Mouse (Mus musculus): Measurements from ENCODE around the gene Pola1. TPM values are rescaled to one million over a fixed set of nuclear protein-coding genes. Genes with fewer than 3 reads are reported as not detected.
A peak's percentile ranks its signal among the peaks of the same experiment; 100 is the strongest.

The Pola1 gene
- total RNA-seq (2021), result 1 to 10 TPM; 6.6 to 7.4 TPM

- intact Hi-C loops (cut with DNase I), result loop anchor here (5.0 kb wide), 2 partner anchors 45 to 255 kb away; no protein-coding TSS in a partner anchor
- DNase-seq (ENCODE audit: low spot score in 2 of 2), result peak; percentile 72 to 76
Measured at GRCm38 (mm10) chrX:93631657-93632449, at the start of gene Pola1. TSS of gene Pola1 (minus strand) at chrX:93632155.

DNA sequence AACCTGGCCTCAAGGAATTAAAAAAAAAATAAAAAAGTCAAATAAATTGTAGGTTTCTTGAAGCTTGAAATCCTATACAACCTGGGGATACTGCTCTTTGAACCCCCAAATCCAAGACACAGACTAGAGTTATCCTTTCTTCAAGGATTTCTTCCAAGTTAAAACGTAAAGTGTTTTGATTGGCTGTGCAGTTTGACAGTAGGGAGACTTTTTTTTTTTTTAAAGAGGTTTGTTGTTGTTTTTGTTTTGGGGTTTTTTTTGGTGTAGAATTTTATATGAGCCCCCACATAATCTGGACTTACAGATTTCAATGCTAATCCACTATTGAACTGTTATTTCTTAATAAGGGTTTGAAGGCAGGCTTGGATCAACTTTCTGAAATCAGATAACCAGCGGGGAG is 44.3 kb upstream of the Pola1 start:
- intact Hi-C loops (cut with DNase I), result loop anchor here (5.0 kb wide), 1 partner anchor 44 kb away; the partner anchor contains the start of gene Pola1
- DNase-seq (ENCODE audit: low spot score in 2 of 2), result no peak

DNA sequence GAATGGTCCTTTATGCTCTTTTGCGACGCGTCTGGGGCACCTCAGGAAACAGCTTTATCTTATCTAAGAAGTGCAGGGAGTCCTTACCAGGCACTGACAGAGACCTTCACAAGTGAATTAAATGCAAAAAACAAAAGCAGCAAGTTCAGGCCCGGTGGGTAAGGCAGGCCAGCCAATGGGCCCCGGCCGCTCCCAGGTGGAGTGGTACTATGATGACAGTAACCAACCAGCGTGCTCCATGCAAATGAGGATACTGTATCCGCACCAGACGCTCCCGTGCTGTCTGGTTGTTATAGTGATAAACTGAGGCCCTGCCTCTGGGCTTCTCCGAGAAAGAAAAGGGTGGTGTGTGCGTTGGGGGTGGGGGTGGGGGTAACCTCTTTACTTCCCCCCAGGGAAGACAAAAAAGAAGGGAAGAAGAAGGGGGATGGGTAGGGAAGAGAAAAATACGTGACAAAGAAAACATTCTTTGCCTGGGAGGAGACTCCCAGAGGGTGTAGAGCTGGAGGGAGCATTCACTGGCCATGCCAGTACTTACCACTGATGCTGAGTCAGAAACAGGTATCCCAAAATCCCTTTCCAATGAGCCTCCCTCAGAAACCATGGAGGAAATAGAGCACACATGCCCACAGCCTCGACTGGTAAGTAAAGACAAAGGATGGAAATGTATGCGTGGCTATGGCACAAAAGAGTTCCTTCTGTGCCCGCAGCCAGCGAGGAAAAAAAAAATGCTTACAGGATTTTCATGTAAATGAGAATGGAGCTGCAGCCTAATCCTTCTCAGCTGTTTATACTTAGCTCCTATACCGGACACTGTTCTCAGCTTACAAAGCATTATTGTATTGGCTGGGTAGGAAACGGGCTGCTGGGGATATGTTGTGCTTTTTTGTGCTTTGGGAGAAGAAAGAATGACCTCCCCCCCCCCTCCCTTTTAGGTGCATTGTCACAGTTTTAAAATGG is 43.2 kb upstream of the Pola1 start:
- intact Hi-C loops (cut with DNase I), result loop anchor here (5.0 kb wide), 1 partner anchor 43 kb away; the partner anchor contains the start of gene Pola1
- peak; percentile 54 to 79 for DNase-seq (ENCODE audit: low spot score in 2 of 2)

DNA sequence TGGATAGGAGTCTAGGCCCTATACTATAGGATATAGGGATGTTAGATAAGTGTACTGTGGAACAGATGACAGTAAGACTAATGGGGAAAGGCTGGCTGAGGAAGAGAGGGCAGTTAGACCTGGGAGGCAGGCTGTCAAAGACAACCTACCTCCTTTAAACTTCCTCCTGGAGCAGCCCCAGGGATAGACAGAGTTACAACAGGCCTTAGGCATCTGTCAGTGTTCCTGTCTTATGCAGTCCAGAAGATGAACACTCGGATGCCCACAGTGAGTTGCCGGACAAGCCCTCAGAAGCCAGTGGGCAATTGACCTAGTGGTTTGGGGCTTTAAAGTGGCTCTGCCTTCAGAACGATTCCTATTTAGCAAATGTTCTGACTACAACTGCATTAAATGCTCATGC is 42.5 kb upstream of the Pola1 start:
- intact Hi-C loops (cut with DNase I), result no loop called here
- no peak for DNase-seq (ENCODE audit: low spot score in 2 of 2)

DNA sequence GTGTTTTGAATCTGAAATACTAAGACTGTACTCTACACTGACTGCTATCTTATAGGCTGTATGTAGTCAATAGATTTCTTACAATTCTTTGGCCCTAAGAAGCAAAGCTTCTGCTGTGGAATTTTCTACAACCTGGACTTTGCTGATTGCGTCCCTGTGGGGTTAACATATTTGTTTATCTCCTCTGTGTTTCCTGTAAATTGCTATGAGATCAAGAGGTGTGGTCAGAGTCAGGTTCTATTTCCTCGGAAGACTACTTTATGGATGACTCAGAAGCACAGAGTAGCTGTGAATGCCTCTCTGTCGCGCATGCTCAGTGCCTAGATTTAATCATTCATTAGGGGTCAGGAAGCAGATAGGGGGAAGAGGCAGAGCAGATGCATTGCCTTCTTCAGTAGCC is 32.8 kb upstream of the Pola1 start:
- intact Hi-C loops (cut with DNase I), result no loop called here
- no peak for DNase-seq (ENCODE audit: low spot score in 2 of 2)

- intact Hi-C loops (cut with DNase I), result no loop called here
- no peak for DNase-seq (ENCODE audit: low spot score in 2 of 2)
Measured at GRCm38 (mm10) chrX:93663919-93664586, 32.1 kb upstream of the Pola1 start.

GRCm38 (mm10) chrX:93655153-93655552 is 23.2 kb upstream of the Pola1 start:
- intact Hi-C loops (cut with DNase I), result no loop called here
- no peak for DNase-seq (ENCODE audit: low spot score in 2 of 2)

GRCm38 (mm10) chrX:93654218-93655002 is 22.5 kb upstream of the Pola1 start, which contains the start of gene Pcyt1b:
TSS of gene Pcyt1b (plus strand) at chrX:93654863.
- DNase-seq (ENCODE audit: low spot score in 2 of 2), result peak in 1 of 2 experiments; percentile 3

DNA sequence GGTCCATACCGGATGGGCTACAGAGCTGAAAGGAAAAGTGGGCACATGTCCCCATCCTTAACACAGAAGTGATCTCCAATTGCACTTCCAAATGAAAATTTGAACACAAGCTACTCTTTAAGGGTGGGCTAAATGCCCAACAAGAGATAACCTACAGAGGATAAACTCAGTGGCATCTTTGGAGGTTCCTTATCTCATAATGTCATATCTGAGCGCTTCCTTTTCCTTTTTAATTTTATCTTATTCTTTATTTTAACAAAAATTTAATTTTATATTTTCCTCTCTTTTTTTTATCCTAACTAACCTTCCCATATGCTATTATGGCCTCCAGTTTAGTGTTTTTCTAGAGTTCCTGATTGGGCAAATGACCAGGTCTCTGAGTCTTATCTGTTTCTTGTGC is 18.8 kb upstream of the Pola1 start:
- intact Hi-C loops (cut with DNase I), result no loop called here
- DNase-seq (ENCODE audit: low spot score in 2 of 2), result no peak

More at GRCm38 (mm10) chrX:93654218-93655002, 22.5 kb upstream of the Pola1 start, which contains the start of gene Pcyt1b:
- intact Hi-C loops (cut with DNase I), result no loop called here

DNA sequence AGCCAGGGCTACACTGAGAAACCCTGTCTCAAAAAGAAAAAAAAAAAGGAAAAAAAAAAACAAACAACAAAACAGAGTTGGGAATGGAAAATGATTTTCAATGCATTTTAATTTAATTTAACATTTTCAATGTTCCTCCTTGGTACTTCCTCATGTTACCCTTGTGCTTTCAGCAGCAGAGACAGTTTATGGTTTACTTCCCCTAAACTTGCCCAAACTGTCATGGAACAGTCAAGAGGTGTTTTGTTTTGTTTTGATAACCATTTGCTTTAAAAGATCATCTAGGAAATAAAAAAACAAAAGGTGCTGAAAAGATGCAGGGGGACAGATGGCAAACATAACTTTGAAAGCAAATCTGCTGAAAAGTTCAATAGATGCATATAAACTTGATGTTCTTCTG is 12.1 kb upstream of the Pola1 start:
- intact Hi-C loops (cut with DNase I), result no loop called here
- no peak for DNase-seq (ENCODE audit: low spot score in 2 of 2)

GRCm38 (mm10) chrX:93643600-93643999 is 11.6 kb upstream of the Pola1 start:
- no peak for DNase-seq (ENCODE audit: low spot score in 2 of 2)
- intact Hi-C loops (cut with DNase I), result no loop called here

- no peak for DNase-seq (ENCODE audit: low spot score in 2 of 2)
- intact Hi-C loops (cut with DNase I), result loop anchor here (5.0 kb wide), 2 partner anchors 42 to 252 kb away; no protein-coding TSS in a partner anchor
Measured at GRCm38 (mm10) chrX:93634861-93635375, 3.0 kb upstream of the Pola1 start.

DNA sequence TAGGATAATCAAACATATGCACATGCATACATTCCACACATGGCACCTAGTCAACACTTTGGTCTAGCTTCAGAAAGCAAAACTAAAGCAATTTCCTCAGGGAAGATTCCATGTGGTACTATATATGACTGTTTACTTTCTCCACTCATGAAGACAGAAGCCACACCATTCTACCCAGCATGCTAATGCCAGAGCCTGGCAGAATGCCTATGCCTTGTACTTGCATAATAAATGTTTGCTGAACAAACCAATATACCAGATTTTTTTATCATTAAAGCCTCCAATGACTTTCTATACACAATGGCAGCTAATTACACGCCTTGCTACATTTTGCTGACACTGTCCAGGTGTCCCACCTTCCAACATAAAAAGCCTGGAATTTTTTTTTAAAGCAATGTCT is 1.7 kb downstream of the Pola1 start:
- intact Hi-C loops (cut with DNase I), result loop anchor here (5.0 kb wide), 2 partner anchors 47 to 257 kb away; no protein-coding TSS in a partner anchor
- no peak for DNase-seq (ENCODE audit: low spot score in 2 of 2)

GRCm38 (mm10) chrX:93602214-93602613 is 29.7 kb downstream of the Pola1 start:
- intact Hi-C loops (cut with DNase I), result no loop called here
- no peak for DNase-seq (ENCODE audit: low spot score in 2 of 2)

DNA sequence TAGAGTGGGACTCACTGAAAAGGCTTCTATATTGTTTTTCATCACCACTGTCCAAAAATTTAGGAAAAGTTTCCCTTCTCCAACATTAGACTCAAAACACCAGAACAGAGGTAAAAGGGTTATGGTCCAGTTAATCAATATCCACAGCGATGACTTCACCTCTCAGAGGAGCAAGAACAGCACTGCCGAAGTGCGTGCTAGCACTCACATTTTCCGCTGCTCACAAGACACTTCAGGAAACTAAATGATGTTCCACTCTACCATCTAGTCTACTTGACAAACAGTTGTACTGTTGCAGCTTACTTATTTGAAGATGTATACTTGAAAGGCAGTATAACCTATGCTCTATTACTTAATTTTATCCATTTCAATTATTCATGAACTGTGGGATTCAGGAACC is 37.7 kb downstream of the Pola1 start:
- intact Hi-C loops (cut with DNase I), result no loop called here

DNA sequence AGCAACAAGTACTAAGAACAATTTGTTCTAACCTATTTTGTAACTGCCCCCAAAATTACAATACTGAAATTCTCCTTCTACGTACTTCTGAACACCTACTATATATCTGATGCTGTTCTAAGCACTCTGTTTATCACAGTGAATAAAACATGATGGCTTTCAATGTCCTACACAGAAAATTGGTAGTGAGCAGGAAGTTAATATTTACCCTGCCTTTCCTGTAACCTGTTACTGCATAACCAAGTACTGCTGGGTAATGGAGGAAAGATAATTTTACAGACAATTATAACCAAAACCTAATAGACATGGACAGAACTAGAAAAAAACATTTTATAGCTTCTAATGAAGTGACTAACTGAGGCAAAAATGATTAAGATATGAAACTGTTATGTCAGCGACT is 51.0 kb downstream of the Pola1 start:
- intact Hi-C loops (cut with DNase I), result no loop called here
- DNase-seq (ENCODE audit: low spot score in 2 of 2), result no peak

More for the DNA sequence above, 37.7 kb downstream of the Pola1 start:
- no peak for DNase-seq (ENCODE audit: low spot score in 2 of 2)

- DNase-seq (ENCODE audit: low spot score in 2 of 2), result no peak
- intact Hi-C loops (cut with DNase I), result loop anchor here (10.0 kb wide), 2 partner anchors 252 to 492 kb away; no protein-coding TSS in a partner anchor
Measured at GRCm38 (mm10) chrX:93557171-93557570, 74.8 kb downstream of the Pola1 start.

- intact Hi-C loops (cut with DNase I), result no loop called here
- no peak for DNase-seq (ENCODE audit: low spot score in 2 of 2)
Measured at GRCm38 (mm10) chrX:93539779-93540178, 92.2 kb downstream of the Pola1 start.
